Mouse (Mus musculus): ENCODE results near the gene Rassf2. TPM values are rescaled to one million over a fixed set of nuclear protein-coding genes. Genes with fewer than 3 reads are reported as not detected.

Gene Rassf2
- polyA plus RNA-seq (2015; fragmentation: Nextera tagmentation; extraction: Ambion mirVana), result 8.4 and 11.3 TPM in 2 replicates

DNA sequence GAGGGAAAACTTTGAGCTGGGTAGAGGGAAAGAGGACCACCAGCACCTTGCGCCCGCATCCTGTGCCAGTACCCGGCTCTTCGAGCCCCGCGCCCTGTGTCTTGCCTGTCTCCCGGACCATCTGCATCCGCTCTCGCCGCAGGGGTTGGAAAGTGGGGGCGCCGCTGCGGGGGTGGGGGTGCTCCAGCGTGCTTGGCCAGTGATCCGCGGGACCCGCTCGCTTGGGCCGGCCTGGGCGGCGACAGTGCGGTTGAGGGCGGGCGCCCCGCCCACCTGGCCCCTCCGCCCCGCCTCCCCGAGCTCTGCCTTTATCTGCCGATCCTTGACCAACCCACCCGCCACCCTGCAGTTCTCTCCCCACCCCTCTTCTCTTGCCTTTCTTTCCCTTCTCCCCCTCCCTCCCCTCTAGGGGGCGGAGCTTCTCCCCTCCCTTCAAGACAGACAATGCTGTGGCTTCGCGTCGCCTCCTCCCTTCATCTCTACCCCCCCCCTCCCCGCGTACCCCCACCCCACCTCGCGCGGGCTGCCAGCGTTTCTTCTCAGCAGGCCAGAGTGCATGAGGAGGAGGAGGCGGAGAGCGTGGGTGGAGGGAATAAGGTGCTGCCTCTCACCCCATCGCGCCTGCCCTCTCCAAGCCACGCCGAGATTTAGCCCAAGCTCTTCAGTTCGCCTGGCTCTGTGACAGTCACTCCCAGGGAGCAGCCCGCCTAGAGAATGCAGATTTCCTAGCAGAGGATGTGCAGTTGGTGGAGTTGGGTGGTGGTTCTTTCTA, at the start of gene Rassf2:
Gene Rassf2, minus strand, starts transcription at position 613 of the 772 bp plus-strand sequence.
- Histone ChIP-seq H3K4me1 (peaks cover 37% of the 10 kb centered on the region), H3K9ac (peak within 1 kb of the TSS; percentile 53), H3K27me3 (peaks cover 44% of the 10 kb centered on the region), H3K36me3 (no peaks in the 10 kb centered on the region), H3K4me2 (peak within 1 kb of the TSS; percentile 97), H3K9me3 (replicated peaks) (no peaks in the 10 kb centered on the region), H3K4me3 (replicated peaks) (peak within 1 kb of the TSS; percentile 66), H3K27ac (peak within 1 kb of the TSS; percentile 60)
- peak; percentile 95 for ATAC-seq (replicated peaks; ENCODE audit: low FRiP score)
- WGBS, result 1% methylated on average over 38 of the region's 48 CpGs

DNA sequence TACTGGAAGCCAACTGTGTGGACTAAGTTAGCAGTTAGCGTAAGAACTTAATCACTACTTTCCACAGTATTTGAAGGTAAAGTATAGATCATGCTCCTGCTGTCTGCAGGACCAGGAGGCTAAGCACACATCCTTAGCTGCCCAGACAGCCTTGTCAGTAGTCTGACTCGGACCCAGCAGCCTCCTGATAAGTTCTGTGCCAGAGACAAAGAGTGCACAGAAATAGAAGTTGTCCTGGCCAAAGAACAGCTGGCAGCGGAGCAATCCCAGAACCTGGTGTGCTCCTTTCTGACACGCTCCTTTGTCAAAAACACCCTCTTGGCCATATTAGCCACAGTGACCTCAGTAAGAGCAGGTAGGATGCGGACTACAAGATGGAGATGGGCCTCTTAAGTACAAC, 49.1 kb upstream of the Rassf2 start:
- Histone ChIP-seq H3K27me3 (no peaks in the 10 kb centered on the region), H3K4me3 (replicated peaks) (no peak overlapping the region), H3K9ac (no peak overlapping the region), H3K4me2 (no peak overlapping the region), H3K9me3 (replicated peaks) (no peaks in the 10 kb centered on the region), H3K27ac (no peak overlapping the region), H3K36me3 (peaks cover 38% of the 10 kb centered on the region), H3K4me1 (no peaks in the 10 kb centered on the region)
- WGBS, result 92% methylated on average over 5 of the region's 5 CpGs
- ATAC-seq (replicated peaks; ENCODE audit: low FRiP score), result no peak

DNA sequence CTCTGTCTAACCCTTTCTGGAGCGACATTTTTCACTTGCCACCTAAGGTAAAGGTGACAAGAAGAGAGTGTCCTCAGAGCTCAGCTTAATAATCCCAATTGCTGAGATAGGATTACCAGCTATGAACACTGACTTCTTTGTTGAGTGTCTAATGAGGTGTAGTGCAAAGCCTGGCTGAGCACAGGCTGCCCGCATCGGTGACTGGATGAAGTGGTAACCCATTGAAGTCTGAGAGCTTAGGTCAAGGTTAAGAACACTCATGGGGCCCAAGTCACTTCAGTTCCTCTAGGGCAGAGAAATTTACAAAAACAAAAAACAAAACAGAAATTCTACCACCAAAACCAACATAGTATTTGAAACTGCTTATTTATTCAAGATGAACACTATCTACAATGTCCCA, 43.0 kb upstream of the Rassf2 start:
- peaks cover 8% of the 10 kb centered on the region for H3K4me1 ChIP-seq
- ATAC-seq (replicated peaks; ENCODE audit: low FRiP score), result peak; percentile 75
- peaks cover 35% of the 10 kb centered on the region for H3K36me3 ChIP-seq
- no peaks in the 10 kb centered on the region for H3K27me3 ChIP-seq
- H3K4me2 ChIP-seq, result no peak overlapping the region
- no peaks in the 10 kb centered on the region for H3K9me3 ChIP-seq (replicated peaks)
- 0 out of 2 replicates have a peak overlapping the region, but pooled peaks have one; percentile 9 for H3K27ac ChIP-seq
- H3K4me3 ChIP-seq (replicated peaks), result no peak overlapping the region
- H3K9ac ChIP-seq, result no peak overlapping the region
- 47% methylated on average over 3 of the region's 3 CpGs for WGBS

DNA sequence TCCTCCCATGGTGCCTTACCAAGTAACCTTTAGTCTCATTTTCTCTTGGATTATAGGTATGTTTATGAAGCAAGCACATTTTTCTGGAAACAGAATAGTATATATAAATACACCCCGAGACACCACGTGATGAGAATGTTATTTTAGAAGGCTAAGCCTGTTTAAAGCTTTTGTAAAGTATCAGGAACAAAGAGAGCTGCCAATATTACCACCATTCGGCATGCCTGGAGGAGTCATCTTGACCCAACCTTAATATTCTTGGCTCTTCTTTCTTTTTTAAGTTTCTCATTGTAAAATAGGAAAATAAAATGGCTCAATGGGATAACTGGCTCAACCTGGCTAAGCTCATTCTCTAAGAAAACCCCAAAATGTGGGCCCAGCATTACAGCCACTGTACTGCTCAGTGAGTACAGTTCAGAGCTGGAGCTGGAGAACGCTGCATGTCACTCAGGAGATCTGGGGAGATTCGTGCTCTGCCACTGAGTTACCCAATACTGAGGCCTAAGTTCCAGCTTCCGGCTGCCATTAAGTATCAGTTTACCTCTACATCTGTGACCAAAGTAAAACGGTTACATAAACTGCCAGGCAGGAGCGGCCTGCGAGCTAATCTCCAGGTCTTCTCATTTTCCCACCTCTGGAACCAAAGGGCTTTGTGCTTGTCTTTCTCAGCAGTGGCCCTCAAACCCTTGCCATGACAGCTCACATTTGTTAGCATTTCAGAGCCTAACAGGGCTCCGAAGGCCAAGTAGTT, 40.1 kb upstream of the Rassf2 start:
- Histone ChIP-seq H3K4me1 (peaks cover 8% of the 10 kb centered on the region), H3K27ac (no peak overlapping the region), H3K9me3 (replicated peaks) (no peaks in the 10 kb centered on the region), H3K4me2 (no peak overlapping the region), H3K36me3 (peaks cover 28% of the 10 kb centered on the region), H3K27me3 (no peaks in the 10 kb centered on the region), H3K9ac (no peak overlapping the region), H3K4me3 (replicated peaks) (no peak overlapping the region)
- 60% methylated on average over 10 of the region's 10 CpGs for WGBS
- ATAC-seq (replicated peaks; ENCODE audit: low FRiP score), result no peak

DNA sequence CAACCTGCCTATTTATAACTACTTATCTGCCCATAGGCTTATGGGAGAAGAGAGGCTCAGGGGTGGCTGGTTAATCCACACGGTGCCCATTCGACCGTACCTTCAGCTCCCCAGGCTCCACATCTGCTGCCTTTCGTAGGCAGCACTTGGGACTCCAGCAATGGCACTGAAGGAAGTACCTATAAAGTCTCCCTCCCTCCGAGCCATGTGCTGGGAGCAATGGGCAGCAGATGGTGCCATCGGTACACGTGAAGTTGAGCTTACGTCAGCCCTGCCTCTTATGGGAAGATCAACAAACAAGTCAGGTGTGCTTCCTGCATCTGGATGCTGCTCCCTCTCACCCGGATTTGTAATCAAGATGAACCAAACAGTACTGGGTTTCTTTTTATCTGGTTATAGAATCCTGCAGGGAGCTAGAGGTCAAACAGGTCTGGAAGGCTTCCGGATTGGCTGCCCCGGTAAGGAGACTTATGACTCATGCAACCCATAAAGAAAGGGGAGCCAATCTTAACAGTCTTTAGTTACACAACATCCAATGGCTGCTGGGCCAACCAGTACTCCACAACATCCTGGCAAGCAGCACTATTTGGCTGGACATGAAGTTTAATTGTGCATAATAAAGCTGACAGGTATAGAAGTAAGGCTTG, 34.2 kb upstream of the Rassf2 start:
- H3K27me3 ChIP-seq, result no peaks in the 10 kb centered on the region
- H3K9ac ChIP-seq, result no peak overlapping the region
- no peak overlapping the region for H3K4me3 ChIP-seq (replicated peaks)
- WGBS, result 43% methylated on average over 11 of the region's 11 CpGs
- H3K4me1 ChIP-seq, result peaks cover 14% of the 10 kb centered on the region; the same call in 1 of the 2 replicates
- no peaks in the 10 kb centered on the region for H3K9me3 ChIP-seq (replicated peaks)
- H3K36me3 ChIP-seq, result peaks cover 27% of the 10 kb centered on the region
- no peak overlapping the region for H3K4me2 ChIP-seq
- H3K27ac ChIP-seq, result peak overlapping the region; percentile 27; the same call in 1 of the 2 replicates
- ATAC-seq (replicated peaks; ENCODE audit: low FRiP score), result peak; percentile 57

DNA sequence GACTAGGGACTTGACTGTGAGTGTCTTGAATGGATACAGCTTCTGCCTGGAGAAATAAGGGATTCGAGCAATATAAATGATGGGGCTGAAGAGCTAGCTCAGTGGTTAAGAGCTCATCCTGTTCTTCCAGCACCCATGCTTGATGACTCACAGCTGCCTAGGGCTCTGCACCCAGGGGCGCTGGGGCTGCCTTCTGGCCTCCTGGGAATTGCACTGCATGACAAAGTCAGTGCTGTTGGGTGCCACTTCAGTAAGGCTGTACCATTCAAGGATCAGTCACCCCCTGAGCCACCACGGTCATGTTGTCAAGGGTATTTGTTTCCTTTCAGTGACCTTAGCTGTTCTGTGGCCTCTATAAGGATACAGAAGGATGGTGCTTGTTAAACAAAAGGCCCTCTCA, 33.7 kb upstream of the Rassf2 start:
- Histone ChIP-seq H3K36me3 (peaks cover 32% of the 10 kb centered on the region), H3K27ac (peak overlapping the region; percentile 27; the same call in 1 of the 2 replicates), H3K4me2 (no peak overlapping the region), H3K9ac (no peak overlapping the region), H3K27me3 (no peaks in the 10 kb centered on the region), H3K4me3 (replicated peaks) (no peak overlapping the region), H3K4me1 (peaks cover 14% of the 10 kb centered on the region; the same call in 1 of the 2 replicates), H3K9me3 (replicated peaks) (no peaks in the 10 kb centered on the region)
- ATAC-seq (replicated peaks; ENCODE audit: low FRiP score), result peak; percentile 27; the same call in 1 of the 2 replicates
- WGBS, result 70% methylated on average over 3 of the region's 3 CpGs

DNA sequence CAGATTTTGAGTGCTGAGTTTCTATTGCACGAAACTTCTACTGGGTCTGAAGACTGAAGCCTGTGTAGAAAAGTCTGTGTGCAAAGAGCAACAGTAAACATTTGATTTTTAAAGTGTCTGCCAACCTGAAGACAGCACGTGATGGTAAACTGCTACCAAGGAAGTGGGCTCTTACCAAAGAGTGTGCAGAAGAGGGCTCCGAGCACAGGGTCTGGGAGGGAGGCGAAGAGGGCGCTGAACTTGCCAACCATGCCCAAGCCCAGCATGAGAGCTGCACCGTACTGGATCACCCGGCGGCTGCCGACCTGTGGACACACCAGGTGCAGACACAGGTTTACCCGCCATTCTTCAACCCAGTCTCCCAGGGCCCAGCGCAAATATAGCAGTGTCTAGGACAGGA, 31.8 kb upstream of the Rassf2 start:
- Histone ChIP-seq H3K36me3 (peaks cover 49% of the 10 kb centered on the region), H3K4me1 (peaks cover 14% of the 10 kb centered on the region; the same call in 1 of the 2 replicates), H3K27ac (no peak overlapping the region), H3K27me3 (no peaks in the 10 kb centered on the region), H3K4me2 (no peak overlapping the region), H3K9ac (no peak overlapping the region), H3K9me3 (replicated peaks) (no peaks in the 10 kb centered on the region), H3K4me3 (replicated peaks) (no peak overlapping the region)
- ATAC-seq (replicated peaks; ENCODE audit: low FRiP score), result no peak
- WGBS, result 95% methylated on average over 11 of the region's 11 CpGs

DNA sequence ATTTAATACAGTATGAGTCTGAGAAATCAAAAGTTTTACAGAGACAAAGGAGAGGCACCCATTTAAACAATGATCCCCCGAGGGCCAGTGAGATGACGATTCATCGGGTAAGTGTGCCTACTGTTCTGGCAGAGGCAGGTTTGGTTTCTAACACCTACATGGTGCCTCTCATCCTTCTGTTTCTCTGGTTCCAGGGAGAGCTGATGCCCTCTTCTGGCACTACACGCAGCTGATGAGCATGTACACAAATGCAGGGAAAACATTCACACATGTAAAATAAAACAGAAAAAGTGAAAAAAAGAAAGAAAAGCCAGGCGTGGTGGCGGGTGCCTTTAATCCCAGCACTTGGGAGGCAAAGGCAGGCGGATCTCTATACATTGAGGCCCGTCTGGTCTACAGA, 29.9 kb upstream of the Rassf2 start:
- H3K4me1 ChIP-seq, result peaks cover 14% of the 10 kb centered on the region; the same call in 1 of the 2 replicates
- no peaks in the 10 kb centered on the region for H3K27me3 ChIP-seq
- 91% methylated on average over 8 of the region's 8 CpGs for WGBS
- no peak for ATAC-seq (replicated peaks; ENCODE audit: low FRiP score)
- H3K4me3 ChIP-seq (replicated peaks), result no peak overlapping the region
- no peak overlapping the region for H3K9ac ChIP-seq
- no peak overlapping the region for H3K4me2 ChIP-seq
- no peak overlapping the region for H3K27ac ChIP-seq
- H3K36me3 ChIP-seq, result peaks cover 62% of the 10 kb centered on the region
- H3K9me3 ChIP-seq (replicated peaks), result no peaks in the 10 kb centered on the region

DNA sequence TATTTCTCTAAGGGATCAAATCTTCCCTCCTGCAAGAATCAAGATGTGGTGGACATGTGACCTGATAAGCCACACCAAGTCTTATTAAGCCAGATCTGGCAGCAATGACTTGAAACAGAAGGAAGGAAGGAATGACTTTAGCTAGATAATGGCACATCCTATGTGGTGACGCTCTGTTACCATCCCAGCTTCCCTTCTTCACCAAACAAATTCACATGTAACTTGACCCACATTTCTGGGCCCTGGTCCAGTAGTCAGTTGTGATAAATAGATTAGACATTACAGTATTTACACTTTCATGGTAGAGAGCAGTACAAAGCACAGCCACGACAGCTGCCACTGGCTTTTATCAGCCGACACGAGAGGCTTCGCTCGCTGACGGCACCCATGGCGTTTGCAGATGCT, 25.3 kb upstream of the Rassf2 start:
- Histone ChIP-seq H3K4me1 (no peaks in the 10 kb centered on the region), H3K9ac (no peak overlapping the region), H3K36me3 (peaks cover 54% of the 10 kb centered on the region), H3K4me3 (replicated peaks) (no peak overlapping the region), H3K27me3 (no peaks in the 10 kb centered on the region), H3K4me2 (no peak overlapping the region), H3K9me3 (replicated peaks) (no peaks in the 10 kb centered on the region), H3K27ac (no peak overlapping the region)
- WGBS, result 71% methylated on average over 8 of the region's 8 CpGs
- no peak for ATAC-seq (replicated peaks; ENCODE audit: low FRiP score)

DNA sequence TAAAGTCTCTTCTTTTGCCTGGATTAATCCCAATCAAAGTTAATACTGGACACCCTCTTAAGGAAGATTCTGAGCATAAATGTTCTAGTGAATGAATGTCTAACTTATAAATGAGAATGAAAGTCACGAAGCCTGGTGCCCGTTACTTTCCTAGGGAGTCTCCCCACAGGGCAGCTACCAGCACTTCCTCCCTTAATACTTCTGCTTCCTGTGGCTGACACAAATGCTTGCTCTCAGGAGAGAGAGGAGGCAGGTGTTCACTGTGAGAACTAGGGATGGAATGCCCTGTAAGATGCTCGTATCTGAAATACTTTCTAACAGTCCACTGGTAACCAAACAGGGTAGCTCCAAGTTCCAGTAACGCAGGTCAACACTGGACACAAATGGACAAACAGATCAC, 23.8 kb upstream of the Rassf2 start:
- Histone ChIP-seq H3K27ac (no peak overlapping the region), H3K9me3 (replicated peaks) (no peaks in the 10 kb centered on the region), H3K36me3 (peaks cover 44% of the 10 kb centered on the region), H3K4me1 (peaks cover 5% of the 10 kb centered on the region), H3K27me3 (no peaks in the 10 kb centered on the region), H3K4me2 (no peak overlapping the region), H3K9ac (no peak overlapping the region), H3K4me3 (replicated peaks) (no peak overlapping the region)
- no peak for ATAC-seq (replicated peaks; ENCODE audit: low FRiP score)
- WGBS, result 83% methylated on average over 4 of the region's 4 CpGs

DNA sequence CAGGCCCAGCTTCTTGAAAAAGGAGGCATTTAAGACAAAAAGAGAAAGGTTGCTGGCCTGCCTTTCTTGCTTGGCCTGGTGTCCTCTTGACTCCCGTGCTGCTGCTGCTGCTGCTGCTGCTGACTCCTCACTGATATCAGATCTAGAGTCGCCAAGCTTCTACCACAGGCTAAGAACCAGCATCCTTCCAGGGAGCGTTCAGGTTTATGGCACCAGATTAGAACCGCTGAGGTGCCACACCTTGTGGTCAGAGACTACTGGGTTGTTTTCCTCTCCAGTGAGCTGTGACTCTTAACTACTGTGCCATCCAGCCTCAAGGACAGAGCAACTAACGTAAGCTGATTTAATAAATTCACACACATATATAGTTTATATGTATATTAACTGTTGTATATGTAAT, 21.7 kb upstream of the Rassf2 start:
- Histone ChIP-seq H3K9me3 (replicated peaks) (no peaks in the 10 kb centered on the region), H3K4me2 (no peak overlapping the region), H3K4me3 (replicated peaks) (no peak overlapping the region), H3K4me1 (peaks cover 5% of the 10 kb centered on the region), H3K27me3 (no peaks in the 10 kb centered on the region), H3K36me3 (peaks cover 26% of the 10 kb centered on the region), H3K27ac (no peak overlapping the region), H3K9ac (no peak overlapping the region)
- WGBS, result 59% methylated on average over 5 of the region's 5 CpGs
- ATAC-seq (replicated peaks; ENCODE audit: low FRiP score), result 0 out of 2 replicates have a peak, but pooled peaks have one; percentile 36

DNA sequence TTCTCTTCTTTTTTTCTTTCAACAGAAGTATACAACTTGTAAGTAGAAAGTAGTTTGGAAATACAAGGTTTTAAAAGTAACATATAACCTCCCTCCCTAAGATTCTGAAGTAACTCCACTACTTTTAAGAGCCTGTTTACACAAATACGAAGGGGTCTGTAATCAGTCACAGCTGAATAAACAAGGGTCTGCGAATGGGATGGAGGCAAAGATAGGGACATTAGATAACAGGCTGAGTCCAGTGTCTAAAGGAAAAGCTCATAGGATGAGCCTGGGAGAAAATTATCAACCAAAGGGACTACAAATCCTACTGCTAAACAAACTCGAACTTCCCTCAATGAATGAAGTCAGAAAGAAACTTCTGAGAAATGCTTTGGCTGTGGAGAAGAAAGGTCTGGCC, 19.9 kb upstream of the Rassf2 start:
- H3K27ac ChIP-seq, result no peak overlapping the region
- H3K9me3 ChIP-seq (replicated peaks), result no peaks in the 10 kb centered on the region
- 0 out of 2 replicates have a peak, but pooled peaks cover 7% of the 10 kb centered on the region for H3K36me3 ChIP-seq
- no peaks in the 10 kb centered on the region for H3K27me3 ChIP-seq
- 14% methylated on average over 3 of the region's 3 CpGs for WGBS
- no peak overlapping the region for H3K9ac ChIP-seq
- ATAC-seq (replicated peaks; ENCODE audit: low FRiP score), result no peak
- H3K4me2 ChIP-seq, result no peak overlapping the region
- H3K4me3 ChIP-seq (replicated peaks), result no peak overlapping the region
- H3K4me1 ChIP-seq, result peaks cover 5% of the 10 kb centered on the region
